Mouse (Mus musculus) heart, adult 11 months (tissue): ENCODE data around the gene Adam12.

Experiments
- DNase-seq: peaks from one replicate; pipeline ENCODE4 v3.0.0; 2022

Adam12 gene

DNA sequence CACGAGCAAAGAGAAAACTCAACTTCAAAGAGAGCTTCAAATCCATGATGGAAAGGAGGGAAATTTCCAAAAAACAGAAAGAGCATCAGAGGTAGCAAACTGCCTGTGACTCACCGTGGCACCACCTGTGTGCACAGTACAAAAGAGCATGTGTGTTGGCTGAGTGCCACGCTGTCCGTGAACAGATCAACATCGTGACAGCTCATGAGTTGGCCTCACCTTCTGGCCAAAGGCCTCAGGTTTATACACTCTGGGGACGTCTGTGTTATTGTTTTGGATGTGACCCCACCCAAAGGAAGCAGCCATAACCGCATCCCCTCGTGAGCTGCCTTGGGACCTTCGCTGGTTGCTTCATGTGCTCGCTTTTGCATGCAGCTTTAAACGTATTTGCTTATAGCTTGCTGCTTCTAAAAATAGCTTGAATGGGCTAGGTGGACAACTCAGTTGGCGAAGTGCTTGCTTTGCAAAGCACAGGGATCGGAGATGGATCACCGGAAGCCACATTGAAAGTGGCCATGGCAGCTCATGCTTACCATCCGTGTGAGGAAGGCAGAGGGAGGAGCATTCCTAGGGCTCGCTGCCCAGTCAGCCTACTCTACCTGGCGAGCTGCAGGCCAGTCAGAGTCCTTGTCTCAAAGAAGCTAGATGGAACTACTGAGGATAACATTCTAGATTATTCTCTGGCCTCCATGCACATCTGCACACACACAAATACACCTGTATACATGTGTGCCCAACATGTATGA, 151.8 kb downstream of the Adam12 start:
- DNase-seq = peak; percentile 74

DNA sequence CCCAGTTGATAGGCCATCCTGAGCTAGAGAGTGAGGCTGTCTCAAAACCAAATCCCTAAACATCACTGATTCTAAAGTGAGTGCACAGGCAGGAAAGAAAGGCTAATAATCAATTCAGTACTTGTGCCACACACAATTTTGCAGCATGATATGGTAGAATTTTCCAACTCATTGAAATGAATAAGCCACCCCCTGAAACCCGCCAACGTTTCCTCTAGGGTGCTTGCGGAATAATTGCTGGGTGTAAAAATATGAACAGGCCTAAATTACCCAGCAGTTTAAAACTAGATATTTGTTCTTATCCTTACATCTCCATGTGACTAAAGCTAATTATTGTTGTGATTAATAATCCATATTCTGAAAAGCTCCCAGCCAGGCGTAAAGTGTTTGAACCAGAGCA, 154.3 kb downstream of the Adam12 start:
- no peak for DNase-seq

DNA sequence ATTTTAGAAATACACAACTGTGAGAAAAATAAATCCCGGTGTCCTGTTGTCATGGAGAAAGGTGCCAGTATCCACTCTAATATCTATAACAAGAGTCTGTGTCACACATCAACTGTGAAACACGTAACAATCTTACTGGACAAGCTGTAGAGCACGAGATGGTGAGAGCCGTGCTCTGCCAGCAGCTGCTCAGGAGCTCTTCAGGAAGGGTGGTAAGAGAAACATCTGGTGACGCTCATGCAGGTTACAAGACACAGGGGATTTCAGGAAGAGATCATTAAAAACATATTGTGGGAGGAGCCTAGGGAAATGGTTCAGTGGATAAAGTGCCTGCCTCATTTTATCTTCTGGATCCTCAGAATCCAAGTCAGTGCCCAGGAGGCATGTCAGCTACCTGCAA, 158.9 kb downstream of the Adam12 start:
- peak; percentile 60 for DNase-seq

DNA sequence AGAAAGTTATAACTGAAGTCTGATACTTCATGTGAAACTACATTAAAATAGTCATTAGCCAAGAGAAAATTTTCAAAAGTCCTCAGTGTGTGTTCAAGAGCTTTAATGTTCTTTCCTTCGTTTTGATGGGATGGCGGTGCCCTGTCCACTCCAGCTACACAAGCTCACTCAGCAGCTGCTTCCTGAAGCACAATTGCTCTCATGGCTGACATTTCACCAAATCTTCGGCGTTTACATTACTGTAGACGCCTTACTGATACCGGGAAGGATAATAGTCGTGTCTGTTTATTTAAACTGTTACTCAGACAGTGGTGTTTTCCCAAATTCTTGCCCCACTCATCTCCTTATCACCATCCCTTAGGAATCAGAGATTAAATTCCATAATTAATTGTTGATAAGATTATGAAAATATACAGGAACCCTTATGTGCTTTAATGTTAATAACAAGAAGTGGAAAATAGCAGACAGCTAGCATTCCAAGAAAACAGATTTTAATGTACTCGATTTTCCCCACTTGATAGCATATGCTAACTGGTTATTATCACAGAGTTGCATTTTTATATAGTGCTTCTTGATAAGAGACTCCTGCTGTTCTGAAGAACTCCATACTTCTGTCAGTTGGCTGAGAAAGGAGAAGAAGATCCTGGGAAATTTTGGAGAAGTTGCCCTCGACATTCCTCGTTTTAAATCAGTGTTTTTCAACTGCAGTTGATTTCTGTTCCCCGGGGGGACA, 160.6 kb downstream of the Adam12 start:
- DNase-seq = no peak

DNA sequence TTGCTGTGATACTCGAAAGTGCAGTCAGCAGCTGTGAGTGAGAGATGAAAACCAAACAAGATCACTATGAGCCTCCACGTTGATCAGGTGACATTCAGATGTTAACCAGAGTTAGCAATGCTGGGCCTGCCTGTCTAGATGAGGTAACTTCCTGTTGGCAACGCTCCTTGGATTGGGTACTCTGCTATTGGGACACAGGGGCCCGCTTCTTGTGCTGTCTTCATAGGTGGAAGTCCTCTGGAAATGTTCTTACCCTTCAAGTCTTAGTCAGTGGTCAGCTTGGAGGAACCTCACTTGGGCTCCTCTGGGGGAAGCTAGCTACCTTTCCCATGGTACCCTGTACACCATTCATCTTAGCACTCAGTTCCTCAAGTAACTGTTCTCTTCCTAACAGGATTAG, 169.3 kb downstream of the Adam12 start:
- DNase-seq = no peak

DNA sequence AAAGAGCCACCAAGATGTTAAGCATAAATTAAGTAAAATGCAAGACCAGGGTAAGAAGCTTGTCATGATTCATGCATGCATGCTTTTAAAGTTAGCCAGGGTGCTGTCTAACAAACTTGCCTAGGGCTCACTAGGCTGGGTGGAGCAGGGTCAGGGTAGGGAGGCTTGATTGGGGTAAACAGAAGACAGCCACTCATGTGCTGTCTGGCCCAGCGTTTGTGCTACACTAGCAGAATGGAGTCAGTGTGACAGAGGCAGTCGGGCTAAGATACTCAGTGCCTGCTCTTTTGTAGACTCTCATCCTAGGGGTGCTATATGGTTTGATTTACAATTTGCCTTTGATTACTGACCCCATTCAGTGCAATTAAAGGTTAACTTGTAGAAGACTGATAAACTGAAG, 179.5 kb downstream of the Adam12 start:
- peak; percentile 61 for DNase-seq

DNA sequence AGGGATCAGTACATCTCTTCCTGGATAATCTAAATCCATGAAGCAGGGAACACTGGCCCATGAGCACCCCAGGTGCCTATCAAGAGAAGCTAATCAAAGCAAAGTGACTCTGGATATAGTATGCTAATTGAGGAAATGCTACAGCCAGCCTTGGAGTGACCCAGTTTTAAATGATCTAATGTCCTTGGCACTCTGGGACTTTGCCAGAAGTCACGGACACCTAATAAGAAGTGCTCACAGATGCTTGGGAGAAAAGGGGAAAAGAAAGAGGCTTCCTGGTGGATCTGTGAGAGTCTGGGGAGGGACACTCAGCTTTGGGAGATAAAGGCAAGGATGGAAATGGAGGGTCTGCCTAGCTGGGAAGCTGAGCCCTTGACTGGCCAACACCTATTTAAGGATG, 181.6 kb downstream of the Adam12 start:
- peak; percentile 45 for DNase-seq

DNA sequence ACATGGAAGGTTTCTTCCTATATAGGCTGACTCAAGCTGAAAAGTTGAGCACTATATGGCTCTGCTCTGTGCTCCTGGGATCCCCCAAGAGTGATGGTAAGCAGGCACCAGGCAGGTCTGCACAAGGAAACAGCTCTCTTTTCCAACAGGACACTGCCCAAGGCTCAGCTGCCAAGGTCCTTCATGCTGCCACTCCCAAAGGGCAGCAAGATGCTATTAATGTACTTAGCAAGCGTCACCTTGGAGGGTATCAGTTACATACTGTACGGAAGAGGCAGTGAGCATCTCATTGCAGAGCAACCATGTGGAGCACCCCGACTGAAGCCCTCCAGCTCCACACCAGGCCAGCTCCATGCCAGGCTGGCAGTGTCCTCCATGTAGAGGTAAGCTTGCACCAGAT, 185.6 kb downstream of the Adam12 start:
- peak; percentile 64 for DNase-seq

DNA sequence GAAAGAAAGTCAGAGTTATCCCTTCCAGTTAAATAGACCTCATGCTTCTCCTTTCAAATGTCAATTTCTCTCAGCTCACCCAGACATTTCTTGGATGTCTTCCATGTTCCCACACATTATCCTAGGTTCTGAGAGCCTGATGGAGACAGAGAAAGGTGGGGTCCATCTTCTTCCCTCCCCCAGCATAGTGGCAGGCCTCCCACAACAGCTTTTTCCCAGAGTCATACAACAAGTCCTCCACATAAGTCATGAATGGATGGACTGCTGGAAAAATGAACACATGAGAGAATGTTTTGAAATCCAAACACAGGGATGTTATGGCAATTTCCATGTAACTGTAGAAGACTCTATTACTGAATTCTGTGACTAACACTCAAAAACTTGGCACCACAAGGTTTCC, 188.4 kb downstream of the Adam12 start:
- peak; percentile 13 for DNase-seq

DNA sequence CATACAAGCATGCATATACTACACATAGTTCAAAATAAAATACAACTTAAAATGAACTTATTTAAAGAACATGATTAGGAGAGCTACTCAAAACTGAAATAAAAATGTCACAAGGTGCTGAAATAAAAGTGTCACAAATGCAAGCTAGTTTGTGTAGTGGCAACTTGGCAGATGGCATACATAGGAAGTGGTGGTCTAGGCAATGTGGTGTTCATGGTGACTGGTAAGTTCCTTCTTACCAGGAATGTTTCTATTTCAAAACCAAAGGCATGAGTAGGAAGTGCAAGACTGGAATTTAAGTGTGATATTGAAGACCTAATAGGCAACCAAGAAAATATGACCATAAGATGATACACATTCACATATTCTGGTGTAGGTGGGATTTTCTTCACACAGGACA, 189.3 kb downstream of the Adam12 start:
- peak; percentile 22 for DNase-seq

DNA sequence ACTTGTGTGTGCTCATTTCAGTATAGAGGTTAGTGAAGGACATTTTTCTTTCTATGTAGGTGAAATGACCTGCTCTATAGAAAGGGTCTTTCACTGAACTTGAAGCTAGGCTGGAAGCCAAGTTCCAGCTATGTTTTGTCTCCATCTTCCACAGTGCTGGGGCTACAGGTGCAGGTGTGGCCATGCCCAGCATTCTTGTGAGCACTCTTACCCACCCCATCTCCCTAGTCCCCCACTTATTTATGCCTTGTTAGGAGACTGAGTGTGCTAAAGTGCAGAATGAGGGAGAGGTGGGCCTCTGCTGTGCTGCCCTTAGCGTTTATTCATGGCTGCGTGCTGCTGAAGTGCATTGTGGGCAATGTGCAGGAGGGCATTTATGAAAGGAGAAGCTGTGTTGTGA, 198.0 kb downstream of the Adam12 start:
- DNase-seq = no peak

DNA sequence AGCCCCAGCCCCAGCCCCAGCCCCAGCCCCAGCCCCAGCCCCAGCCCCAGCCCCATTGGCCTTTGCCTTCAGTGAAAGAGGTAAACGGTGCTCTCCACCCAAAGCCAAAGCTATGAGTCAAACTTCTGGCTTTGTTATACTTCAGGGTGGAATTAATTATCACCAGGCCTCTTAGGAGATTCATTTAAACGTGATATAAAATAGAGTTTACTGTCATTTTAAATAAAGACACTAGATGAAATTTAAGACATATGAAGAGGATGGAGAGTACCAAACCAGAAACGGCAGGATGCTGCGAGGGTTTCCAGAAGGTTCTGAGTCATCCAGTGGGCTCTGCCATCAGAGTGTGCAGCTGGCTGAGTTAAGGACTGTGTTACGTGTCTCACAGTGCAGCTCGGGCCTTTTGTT, 199.0 kb downstream of the Adam12 start:
- DNase-seq = no peak

DNA sequence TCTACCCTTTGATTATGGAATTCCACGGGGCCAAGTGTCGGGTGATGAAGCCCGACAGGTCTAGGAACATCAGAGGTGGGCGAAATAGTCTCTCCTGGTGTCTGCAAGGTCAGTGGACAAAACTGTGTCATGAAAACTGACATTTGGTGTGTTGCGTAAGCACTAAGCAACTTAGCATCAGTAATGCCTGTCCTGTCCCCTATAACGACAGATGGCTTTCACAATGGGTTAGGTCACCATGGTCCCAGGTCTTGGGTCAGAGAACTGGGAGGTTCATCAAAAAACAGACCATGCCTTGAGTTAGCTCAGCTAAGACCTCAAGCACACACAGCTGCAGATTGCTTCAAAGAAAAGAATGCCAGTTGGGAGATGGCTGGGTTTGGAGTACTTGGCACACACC, 200.2 kb downstream of the Adam12 start:
- no peak for DNase-seq

DNA sequence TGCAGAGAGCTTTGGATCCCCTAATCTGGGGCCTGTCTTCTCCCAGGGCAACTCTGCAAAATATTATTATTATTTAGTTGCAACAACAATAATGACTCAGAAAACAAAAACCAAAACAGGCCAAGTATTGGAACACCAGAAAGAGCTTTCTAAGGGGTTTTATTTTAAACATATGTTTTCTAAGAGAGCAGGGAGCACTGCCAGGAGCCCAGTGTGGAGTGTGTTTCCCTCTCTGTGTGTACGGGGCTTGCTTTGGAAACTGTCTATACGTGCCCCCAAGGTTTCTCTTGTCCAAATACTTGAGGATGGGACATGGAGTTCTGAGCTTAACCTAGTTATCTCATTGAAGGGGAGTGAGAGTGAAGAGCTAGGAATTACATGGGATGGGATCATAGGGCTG, 200.7 kb downstream of the Adam12 start:
- DNase-seq = no peak

DNA sequence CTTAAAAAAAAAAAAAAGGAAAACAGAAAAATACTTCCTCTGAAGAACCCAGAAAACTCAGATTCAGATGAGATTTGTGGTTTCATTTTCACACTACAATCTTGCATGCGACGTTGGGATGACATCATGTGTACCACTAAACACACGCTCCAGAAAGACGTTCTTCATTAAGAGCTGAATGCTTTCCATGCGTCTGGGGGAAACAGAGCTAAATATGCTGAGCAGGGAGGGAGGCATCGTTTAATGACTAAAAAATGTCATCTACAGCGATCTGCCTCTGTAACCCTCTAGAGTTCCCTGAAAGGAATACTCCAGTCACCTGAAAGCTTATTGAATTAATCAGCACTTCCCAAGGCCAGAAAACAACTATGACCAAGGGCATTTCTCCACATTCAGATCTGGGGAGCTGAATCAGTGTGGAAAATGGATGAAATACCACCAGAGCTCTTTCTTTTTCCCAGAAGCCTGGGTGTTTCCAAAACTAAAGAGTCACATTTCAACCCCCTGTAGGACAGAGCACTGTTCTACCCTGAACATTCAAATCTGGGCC, 203.6 kb downstream of the Adam12 start:
- peak; percentile 37 for DNase-seq

DNA sequence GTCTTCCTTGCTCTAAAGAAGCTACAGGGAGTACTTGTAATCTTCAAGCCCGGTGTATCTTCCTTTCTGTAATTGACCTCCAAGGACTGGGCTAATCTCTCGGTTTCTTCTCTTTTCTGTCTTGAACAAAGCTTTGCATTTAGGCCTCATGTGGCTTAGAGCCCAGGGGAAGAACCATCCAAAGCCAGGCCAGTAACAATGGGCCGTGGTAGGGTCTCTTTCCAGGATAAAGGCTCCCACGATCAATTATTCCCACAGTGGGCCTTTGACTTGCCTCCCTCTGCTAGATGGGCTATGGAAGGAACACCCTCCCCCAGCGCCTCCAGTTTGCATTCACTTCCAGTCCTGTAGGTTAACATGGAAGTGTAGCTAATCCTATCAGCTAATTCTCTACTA, 204.9 kb downstream of the Adam12 start:
- DNase-seq = peak; percentile 79

DNA sequence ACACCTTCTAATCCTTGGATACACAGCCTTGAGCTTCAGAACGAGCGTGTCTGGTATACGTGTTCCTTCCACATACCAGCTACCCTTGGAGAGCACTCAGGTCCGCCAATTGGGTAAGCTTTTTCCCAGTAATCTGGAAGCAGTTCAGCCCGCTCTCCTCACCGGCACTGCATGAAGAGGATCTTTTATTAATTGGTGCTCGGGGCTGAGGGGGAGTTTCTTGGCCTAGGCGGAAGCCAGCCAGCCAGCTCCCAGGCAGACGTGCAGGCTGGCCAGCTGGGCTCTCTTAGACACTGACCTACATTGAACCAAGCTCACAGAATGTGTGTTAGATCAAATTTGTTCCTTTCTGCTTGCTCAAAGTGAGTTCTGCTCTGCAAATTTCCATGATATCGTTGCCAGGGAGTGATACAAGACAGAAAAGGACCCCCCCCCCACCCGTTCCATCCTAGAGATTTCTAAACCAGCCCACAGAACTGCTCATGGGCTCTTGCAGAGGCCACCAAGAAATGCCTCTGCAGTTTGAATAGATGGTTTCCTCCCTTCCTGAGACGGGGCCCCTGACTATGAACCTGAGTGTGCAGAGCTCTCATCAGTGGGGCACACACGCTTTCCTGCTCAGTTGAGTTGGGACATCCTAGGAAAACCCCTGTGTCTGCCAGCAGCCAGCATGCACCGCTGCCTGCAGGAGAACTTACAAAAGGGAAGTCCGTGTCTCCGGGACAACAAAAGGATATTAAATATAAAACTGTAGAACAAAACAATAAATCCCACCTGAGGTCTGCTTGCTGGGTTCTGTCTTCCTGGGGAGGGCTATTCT, 205.5 kb downstream of the Adam12 start:
- peak; percentile 96 for DNase-seq

DNA sequence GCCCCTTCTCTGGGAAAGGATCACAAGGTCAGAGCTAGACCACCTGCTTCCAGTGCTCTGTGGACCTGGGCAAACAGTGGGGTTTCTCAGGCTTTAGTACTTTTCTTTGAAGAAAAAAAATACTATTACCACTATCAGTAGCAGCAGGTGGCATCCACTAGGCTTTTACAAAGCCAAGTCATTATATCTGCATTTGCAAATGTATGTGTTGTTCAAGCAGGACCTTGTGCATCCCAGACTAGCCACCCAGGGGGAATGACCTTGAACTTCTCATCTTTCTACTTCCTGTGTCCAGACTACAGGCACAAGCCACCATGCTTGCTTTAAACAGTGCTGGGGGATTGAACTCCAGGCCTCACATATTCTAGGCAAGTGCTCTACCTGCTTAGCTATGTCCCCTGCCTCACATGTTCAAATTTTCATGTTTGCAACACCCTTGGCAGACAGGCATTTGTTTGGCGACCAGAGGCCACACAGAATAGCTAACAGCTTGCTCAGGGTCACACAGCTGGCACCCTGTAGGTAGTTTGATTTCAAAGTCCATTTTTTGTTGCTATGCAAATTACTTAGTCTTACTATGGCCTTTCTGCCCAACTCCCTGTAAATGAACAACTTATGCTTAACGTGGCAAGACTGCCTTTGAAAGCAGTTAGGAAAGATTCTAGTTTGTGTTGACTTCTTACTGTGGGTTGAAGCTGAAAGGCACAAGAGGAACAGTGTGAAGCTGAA, 209.6 kb downstream of the Adam12 start:
- peak; percentile 29 for DNase-seq

DNA sequence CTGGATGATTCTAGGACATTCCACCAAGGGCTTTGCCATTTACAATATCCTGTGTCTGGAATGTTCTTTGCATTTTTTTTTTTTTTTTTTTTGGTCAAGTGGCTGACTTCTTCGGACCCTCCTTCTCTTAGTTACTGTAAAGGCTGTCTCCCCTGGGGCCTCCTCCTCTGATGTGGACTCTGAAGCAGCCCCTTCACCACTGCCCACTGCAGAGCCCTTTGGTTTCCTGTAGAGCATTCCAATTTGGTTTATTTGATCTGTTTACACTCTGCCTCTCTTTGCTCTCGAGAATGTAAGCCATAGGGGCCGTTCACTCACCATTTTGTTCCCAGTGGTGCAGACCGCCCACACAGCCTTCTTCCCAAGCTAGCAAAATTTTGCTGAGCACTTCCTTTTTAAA, 216.7 kb downstream of the Adam12 start:
- DNase-seq = no peak

DNA sequence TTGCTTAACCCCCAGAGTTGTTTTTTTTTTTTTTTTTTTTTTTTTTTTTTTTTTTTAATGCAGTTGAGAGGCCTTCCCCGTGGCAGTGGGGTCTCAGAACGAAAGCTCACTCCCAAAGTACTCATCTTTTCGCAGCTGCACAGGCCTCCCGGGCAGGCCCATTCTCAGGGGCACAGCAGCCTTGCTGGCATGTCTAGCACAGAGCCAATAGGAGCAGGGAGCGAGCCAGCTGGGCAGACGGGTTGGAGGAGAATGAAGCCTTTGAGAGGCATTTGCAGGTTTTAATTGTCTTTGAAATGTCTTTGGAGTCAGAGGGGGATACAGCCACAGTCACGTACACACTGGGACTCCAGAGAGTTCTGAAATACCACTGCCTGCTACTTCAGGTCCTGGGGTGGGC, 217.2 kb downstream of the Adam12 start:
- DNase-seq = no peak

DNA sequence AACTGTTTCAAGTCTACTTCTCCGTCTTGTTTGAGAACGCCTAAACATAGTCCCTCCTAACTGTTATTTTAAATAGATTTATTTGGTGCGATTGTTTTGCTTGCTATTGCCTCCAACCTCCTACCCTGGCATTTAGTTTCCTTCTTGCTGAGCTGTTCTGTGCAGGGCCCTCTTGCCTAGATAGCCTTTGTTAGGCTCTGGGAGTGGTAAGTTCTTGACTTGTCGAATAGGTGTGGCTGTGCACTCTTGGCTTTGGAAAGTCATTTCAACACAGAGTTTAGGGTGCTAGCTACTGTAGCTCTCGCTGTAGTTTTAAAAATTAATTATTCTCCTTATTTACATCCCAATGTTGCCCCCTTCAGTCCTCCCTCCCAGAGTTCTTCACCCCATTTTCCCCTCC, 222.8 kb downstream of the Adam12 start:
- DNase-seq = no peak

DNA sequence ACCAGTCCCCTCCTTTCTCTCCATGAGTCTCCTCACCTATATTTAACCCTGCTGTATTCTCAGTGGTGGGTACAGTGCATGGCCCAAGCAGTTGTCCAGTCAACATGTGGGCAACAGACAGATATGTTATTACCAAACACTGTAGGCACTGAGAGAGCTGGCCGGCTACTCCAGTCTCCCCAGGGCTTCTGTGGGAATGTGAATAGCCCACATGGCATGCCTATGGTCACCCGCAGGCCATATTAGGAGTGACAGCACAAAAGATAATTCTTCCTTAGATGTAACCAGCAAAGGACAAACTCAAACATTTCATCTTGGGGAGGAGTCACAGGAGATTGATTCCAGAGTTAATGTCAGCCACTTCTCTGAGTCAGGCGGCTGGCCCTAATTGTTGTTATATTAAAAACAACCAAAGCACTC, 224.0 kb downstream of the Adam12 start:
- no peak for DNase-seq

DNA sequence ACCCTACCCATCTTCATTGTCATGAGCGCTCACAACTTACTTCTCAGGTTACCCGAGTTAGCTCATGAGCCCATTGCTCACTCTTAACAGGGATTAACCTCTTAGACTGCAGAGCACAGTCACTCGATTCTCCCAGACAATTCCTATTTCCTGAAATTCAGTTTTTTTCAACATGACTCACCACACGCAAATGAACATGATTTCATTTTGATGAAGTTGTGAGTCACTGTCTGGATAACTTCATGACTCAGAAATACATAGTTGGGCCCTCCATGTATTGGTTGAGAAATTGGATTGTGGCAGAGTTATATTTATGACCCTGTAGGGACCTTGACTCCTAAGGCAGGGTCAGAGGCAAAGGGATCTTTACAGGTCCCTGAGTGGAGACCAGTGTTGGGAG, 230.4 kb downstream of the Adam12 start:
- DNase-seq = no peak
